In the genomic region with DNA sequence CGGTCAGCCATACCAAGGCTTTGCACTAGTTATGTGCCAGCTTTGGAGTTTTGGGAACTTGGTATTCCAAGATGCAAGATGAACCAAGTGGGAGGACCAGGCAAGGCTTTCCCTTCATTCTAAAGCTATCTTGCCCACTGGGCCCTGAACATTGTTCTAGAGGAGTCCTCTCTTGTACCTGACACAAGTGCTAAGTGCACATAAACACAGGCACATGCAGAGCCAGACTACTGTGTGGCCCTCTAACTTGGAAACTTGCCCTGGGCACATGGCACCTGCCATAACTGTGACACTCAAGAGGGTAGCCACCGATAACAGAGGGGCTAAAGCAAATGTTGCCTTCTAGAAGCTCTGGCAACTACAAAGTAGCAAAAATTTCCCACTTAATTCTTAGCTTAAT, we compare ENCODE assay signal across 18 mouse cellular contexts.
"Had no signal": no experiment of that assay in that cellular context is flagged by ENCODE, and none has a peak within 500 bp of the region (broad histone marks: within the 10 kb centered on the region; RNA-seq: fewer than 3 reads in every experiment).

No protein-coding gene starts in this region.

- H3K9ac ChIP-seq: liver, postnatal 0 days; lung, embryonic 15.5 days; midbrain, embryonic 13.5 days; midbrain, embryonic 15.5 days; neural tube, embryonic 12.5 days; stomach, embryonic 15.5 days had no signal

- H3K27me3 ChIP-seq: lung, embryonic 15.5 days; megakaryocyte, embryonic 14.5 days; midbrain, embryonic 13.5 days; midbrain, embryonic 15.5 days; neural tube, embryonic 12.5 days; stomach, embryonic 15.5 days had no signal

- H3K4me3 ChIP-seq: lung, embryonic 15.5 days; megakaryocyte, embryonic 14.5 days; midbrain, embryonic 13.5 days; midbrain, embryonic 15.5 days; neural tube, embryonic 12.5 days; stomach, embryonic 15.5 days had no signal

- ATAC-seq: liver, postnatal 0 days; lung, postnatal 0 days; midbrain, embryonic 13.5 days; midbrain, embryonic 15.5 days had no signal

- H3K4me1 ChIP-seq: lung, embryonic 15.5 days; megakaryocyte, embryonic 14.5 days; midbrain, embryonic 13.5 days; midbrain, embryonic 15.5 days; neural tube, embryonic 12.5 days; stomach, embryonic 15.5 days had no signal

- H3K27ac ChIP-seq: lung, embryonic 15.5 days; macrophage; midbrain, embryonic 13.5 days; midbrain, embryonic 15.5 days; neural tube, embryonic 12.5 days; stomach, embryonic 15.5 days; stomach, postnatal 0 days had no signal

- DNase-seq: liver, postnatal 0 days; lung, adult 2 months; lung, postnatal 14 days; lung, postnatal 36 days; right cerebral cortex, postnatal 14 days; thymus, adult 2 months; thymus, postnatal 25 days; thymus, postnatal 4 days had no signal

- H3K4me2 ChIP-seq: lung, embryonic 15.5 days; midbrain, embryonic 11.5 days; midbrain, embryonic 13.5 days; midbrain, embryonic 15.5 days; neural tube, embryonic 12.5 days; stomach, embryonic 15.5 days had no signal

- H3K9me3 ChIP-seq: lung, embryonic 15.5 days; megakaryocyte, embryonic 14.5 days; midbrain, embryonic 13.5 days; midbrain, embryonic 15.5 days; neural tube, embryonic 12.5 days; stomach, embryonic 15.5 days had no signal
